In genomic region chr2:116009097-116009970, GRCm38 (mm10) we compare ENCODE assay signal across 8 mouse cellular contexts. TPM values are rescaled to one million over a fixed set of nuclear protein-coding genes. Genes with fewer than 3 reads are reported as not detected.
A peak's percentile ranks its signal among the peaks of the same experiment; 100 is the strongest.
DNase-seq lines count a peak whose midpoint lies in the region; ATAC-seq lines count a peak whose summit lies in the region.

No protein-coding gene starts in this region.

- peak; percentile 69 for ATAC-seq in kidney, embryonic 15.5 days (replicated peaks; ENCODE audit: low FRiP score)
- no peak for ATAC-seq in embryonic facial prominence, embryonic 14.5 days (ENCODE audit: low read depth)
- ATAC-seq in neural tube, embryonic 14.5 days (ENCODE audit: low read depth) = peak; percentile 87

- H3K4me3 ChIP-seq in kidney, embryonic 15.5 days (replicated peaks) = peak overlapping the region; percentile 27
- peak overlapping the region; percentile 24 for H3K4me3 ChIP-seq in embryonic facial prominence, embryonic 14.5 days (ENCODE audit: low read depth, low read length)
- H3K4me3 ChIP-seq in limb, embryonic 10.5 days = peak overlapping the region; percentile 27; the same call in 1 of the 2 replicates
- H3K4me3 ChIP-seq in neural tube, embryonic 14.5 days (ENCODE audit: low read depth, low read length) = peak overlapping the region; percentile 15

- H3K4me2 ChIP-seq in kidney, embryonic 15.5 days = peak overlapping the region; percentile 59
- H3K4me2 ChIP-seq in embryonic facial prominence, embryonic 14.5 days (ENCODE audit: low read depth, low read length) = peak overlapping the region; percentile 49
- H3K4me2 ChIP-seq in neural tube, embryonic 14.5 days (ENCODE audit: low read depth, low read length) = peak overlapping the region; percentile 48

- H3K36me3 ChIP-seq in kidney, embryonic 15.5 days = peaks cover 39% of the 10 kb centered on the region
- 0 out of 2 replicates have a peak, but pooled peaks cover 3% of the 10 kb centered on the region for H3K36me3 ChIP-seq in embryonic facial prominence, embryonic 14.5 days (ENCODE audit: control insufficient read depth, insufficient read depth, low read length)
- peaks cover 40% of the 10 kb centered on the region for H3K36me3 ChIP-seq in limb, embryonic 10.5 days
- no peaks in the 10 kb centered on the region for H3K36me3 ChIP-seq in neural tube, embryonic 14.5 days (ENCODE audit: control insufficient read depth, insufficient read depth, low read length)

- peak overlapping the region; percentile 29; the same call in 1 of the 2 replicates for H3K9ac ChIP-seq in kidney, embryonic 15.5 days
- peak overlapping the region; percentile 43 for H3K9ac ChIP-seq in embryonic facial prominence, embryonic 14.5 days (ENCODE audit: low read depth, low read length)
- H3K9ac ChIP-seq in neural tube, embryonic 14.5 days (replicated peaks; ENCODE audit: low read depth, low read length) = peak overlapping the region; percentile 21; the same call in 1 of the 2 replicates

- peak overlapping the region; percentile 70 for H3K27ac ChIP-seq in kidney, embryonic 15.5 days
- H3K27ac ChIP-seq in embryonic facial prominence, embryonic 14.5 days (replicated peaks; ENCODE audit: low read depth, low read length) = no peak overlapping the region
- peak overlapping the region; percentile 53 for H3K27ac ChIP-seq in limb, embryonic 10.5 days
- peak overlapping the region; percentile 18; the same call in 1 of the 2 replicates for H3K27ac ChIP-seq in neural tube, embryonic 14.5 days (ENCODE audit: low read depth, low read length)

- DNase-seq in kidney, postnatal 14 days = no peak
- no peak for DNase-seq in embryonic facial prominence, embryonic 14.5 days (ENCODE audit: low spot score)
- DNase-seq in limb, embryonic 10.5 days (ENCODE audit: low spot score) = no peak
- DNase-seq in thymus, postnatal 10 days (ENCODE audit: low spot score in 2 of 2) = no peak
- no peak for DNase-seq in Muller cell, postnatal 12 days (ENCODE audit: inconsistent ontology term)
- no peak for DNase-seq in thymus, adult 18-20 months

- 22% methylated on average over 20 of the region's 20 CpGs for WGBS in kidney, embryonic 15.5 days
- WGBS in embryonic facial prominence, embryonic 14.5 days = 33% methylated on average over 20 of the region's 20 CpGs
- WGBS in limb, embryonic 10.5 days = 26% methylated on average over 20 of the region's 20 CpGs
- 4% methylated on average over 20 of the region's 20 CpGs for WGBS in neural tube, embryonic 14.5 days

- peaks cover 37% of the 10 kb centered on the region for H3K4me1 ChIP-seq in kidney, embryonic 15.5 days
- H3K4me1 ChIP-seq in embryonic facial prominence, embryonic 14.5 days (ENCODE audit: control insufficient read depth, insufficient read depth, low read length) = peaks cover 10% of the 10 kb centered on the region
- H3K4me1 ChIP-seq in limb, embryonic 10.5 days = peaks cover 21% of the 10 kb centered on the region
- peaks cover 13% of the 10 kb centered on the region for H3K4me1 ChIP-seq in neural tube, embryonic 14.5 days (ENCODE audit: control insufficient read depth, insufficient read depth, low read length)

- H3K27me3 ChIP-seq in kidney, embryonic 15.5 days = no peaks in the 10 kb centered on the region
- H3K27me3 ChIP-seq in embryonic facial prominence, embryonic 14.5 days (replicated peaks; ENCODE audit: control insufficient read depth, insufficient read depth, low read length) = no peaks in the 10 kb centered on the region
- H3K27me3 ChIP-seq in limb, embryonic 10.5 days (ENCODE audit: low read depth, poor library complexity, severe bottlenecking) = no peaks in the 10 kb centered on the region
- no peaks in the 10 kb centered on the region for H3K27me3 ChIP-seq in neural tube, embryonic 14.5 days (ENCODE audit: control insufficient read depth, insufficient read depth, low read length)

- H3K9me3 ChIP-seq in kidney, embryonic 15.5 days (replicated peaks) = no peaks in the 10 kb centered on the region
- no peaks in the 10 kb centered on the region for H3K9me3 ChIP-seq in embryonic facial prominence, embryonic 14.5 days (ENCODE audit: control insufficient read depth, low read length)
- no peaks in the 10 kb centered on the region for H3K9me3 ChIP-seq in limb, embryonic 10.5 days (replicated peaks)
- H3K9me3 ChIP-seq in neural tube, embryonic 14.5 days (ENCODE audit: control insufficient read depth, low read length) = no peaks in the 10 kb centered on the region

RNA-seq across cellular contexts. Expression of gene Meis2, which starts 56.3 kb away (rescaled TPM):
- 85.5 and 94.3 TPM in 2 replicates for polyA plus RNA-seq in kidney, embryonic 15.5 days (2015; fragmentation: Nextera tagmentation; extraction: Ambion mirVana)
- 30.4 and 40.4 TPM in 2 replicates for polyA plus RNA-seq in embryonic facial prominence, embryonic 14.5 days (2014; fragmentation: Nextera tagmentation; extraction: Ambion mirVana)
- polyA plus RNA-seq in limb, embryonic 10.5 days (2016; fragmentation: Nextera tagmentation; extraction: Ambion mirVana) = 63.2 and 65.7 TPM in 2 replicates
- 102 and 117 TPM in 2 replicates for polyA plus RNA-seq in neural tube, embryonic 14.5 days (2014; fragmentation: Nextera tagmentation; extraction: Ambion mirVana)
